Mouse (Mus musculus): ENCODE data around the gene Dpp6.

The Dpp6 gene

DNA sequence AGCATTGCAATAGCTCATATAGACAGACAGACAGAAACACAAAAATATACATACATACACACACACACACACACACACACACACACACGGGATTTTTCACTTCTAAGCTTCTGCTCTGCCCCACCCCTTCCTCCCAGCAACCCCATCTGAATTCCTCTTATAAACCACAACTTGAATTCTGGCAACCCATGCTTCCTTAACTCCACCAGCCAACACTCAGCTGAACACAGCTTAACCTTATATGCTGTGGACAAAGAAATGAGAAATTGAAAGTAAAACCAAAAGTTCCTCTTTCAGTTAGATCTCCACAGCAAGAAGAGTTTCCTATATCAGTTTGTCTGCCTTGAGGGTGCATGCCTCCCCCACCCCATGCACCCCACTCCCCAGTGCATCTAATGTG lies 378.0 kb downstream of the Dpp6 start:
- no peak for DNase-seq (ENCODE audit: low read depth, low spot score)

DNA sequence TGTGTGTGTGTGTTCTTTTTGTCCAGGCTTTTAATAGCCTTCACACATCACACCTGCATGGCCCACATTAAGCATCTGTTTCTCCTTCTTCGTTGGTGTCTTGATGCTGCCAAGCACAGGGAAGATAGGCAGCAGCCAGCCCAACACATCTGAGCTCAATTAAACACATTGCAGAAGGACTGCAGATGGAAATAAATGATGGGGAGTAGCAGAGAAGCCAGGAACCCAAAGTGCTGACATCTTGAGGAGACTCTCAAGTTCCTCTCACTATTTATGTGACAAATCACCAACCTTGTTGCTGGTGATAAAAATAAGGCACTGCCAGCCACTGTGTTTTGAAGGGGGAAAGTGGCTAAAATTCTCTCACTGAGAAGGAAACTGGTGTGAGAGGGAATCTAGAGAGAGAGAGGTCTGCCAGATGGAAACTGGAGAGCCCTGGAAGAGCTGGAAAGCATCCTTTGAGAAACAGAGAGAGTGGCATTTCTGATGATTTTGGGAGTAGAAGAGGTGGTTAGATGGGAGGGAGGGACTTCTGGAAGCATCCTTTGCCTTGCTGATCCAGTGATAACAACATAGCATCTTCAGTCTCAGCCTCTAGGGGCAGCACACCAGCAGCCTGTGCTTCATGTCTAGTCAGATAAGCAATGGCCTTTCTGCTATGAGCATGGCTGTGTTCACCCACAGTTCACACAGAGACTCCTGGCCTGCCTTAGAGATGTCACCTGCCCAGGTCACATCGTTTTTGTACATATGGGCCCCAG lies 383.8 kb downstream of the Dpp6 start:
- DNase-seq (ENCODE audit: low read depth, low spot score) = no peak

DNA sequence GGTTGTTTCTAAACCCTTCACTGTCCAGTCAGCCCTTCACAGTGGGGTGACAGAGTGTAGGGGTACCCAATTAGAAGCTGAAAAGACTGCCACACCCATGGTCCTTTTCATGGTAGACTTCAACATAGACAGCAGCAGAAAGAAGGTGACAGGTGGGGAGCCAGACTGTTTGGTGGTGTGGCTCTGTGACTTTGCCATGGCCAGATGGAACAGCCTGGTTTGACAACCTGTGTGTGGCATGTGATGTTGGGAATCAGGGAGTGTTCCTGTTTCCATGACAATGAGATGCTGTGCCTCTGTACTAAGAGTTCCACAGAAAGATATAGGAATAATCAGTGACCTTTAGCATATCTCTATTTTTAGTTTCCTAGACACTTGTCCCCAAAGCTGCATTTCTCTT lies 386.1 kb downstream of the Dpp6 start:
- no peak for DNase-seq (ENCODE audit: low read depth, low spot score)

GRCm38 (mm10) chr5:27204721-27205120 lies 387.7 kb downstream of the Dpp6 start:
- no peak for DNase-seq (ENCODE audit: low read depth, low spot score)

- no peak for DNase-seq (ENCODE audit: low read depth, low spot score)
Measured at GRCm38 (mm10) chr5:27205754-27206153, 388.8 kb downstream of the Dpp6 start.

- DNase-seq (ENCODE audit: low read depth, low spot score) = no peak
Measured at GRCm38 (mm10) chr5:27206213-27206612, 389.2 kb downstream of the Dpp6 start.

- no peak for DNase-seq (ENCODE audit: low read depth, low spot score)
Measured at GRCm38 (mm10) chr5:27220116-27220515, 403.1 kb downstream of the Dpp6 start.

GRCm38 (mm10) chr5:27242078-27242477 lies 425.1 kb downstream of the Dpp6 start:
- no peak for DNase-seq (ENCODE audit: low read depth, low spot score)

DNA sequence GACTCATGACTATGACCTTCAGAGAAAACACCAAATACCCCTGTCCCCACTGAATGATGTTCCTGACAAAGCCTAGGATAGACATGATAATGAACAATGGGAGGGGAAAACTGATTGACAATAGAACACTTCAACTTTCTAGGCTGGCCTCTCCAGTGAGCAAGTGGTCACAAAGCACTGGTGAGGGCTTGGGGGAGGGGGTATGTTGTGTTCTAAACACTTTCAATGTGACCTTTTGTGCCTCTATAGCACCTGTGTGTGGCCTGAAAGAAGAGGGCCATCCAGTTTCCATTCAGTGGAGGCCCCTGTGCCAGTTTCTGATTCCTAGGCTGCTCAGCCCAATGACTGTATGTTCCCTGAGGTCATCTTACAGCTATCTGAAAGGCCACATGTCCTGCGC lies 426.2 kb downstream of the Dpp6 start:
- DNase-seq (ENCODE audit: low read depth, low spot score) = no peak

DNA sequence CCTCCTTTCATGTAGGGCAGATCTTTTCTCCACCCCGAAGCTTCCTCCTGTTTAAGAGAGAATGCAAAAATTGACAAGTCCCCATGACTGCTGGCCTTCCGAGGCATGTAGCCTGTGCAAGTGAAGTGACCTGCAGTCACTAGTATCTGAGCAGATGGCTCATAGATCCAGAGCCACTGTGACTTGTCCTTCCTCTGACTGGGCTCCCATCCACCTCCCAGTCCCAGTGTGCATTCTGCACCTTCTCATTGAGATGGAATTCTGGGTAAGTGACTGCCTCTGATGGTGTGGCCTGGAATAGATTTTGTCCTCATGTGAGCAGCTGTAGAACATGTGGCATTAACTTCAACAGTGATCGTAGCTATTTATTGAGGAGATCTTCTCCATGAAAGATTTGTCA lies 430.8 kb downstream of the Dpp6 start:
- DNase-seq (ENCODE audit: low read depth, low spot score) = no peak

- no peak for DNase-seq (ENCODE audit: low read depth, low spot score)
Measured at GRCm38 (mm10) chr5:27248685-27249084, 431.7 kb downstream of the Dpp6 start.

DNA sequence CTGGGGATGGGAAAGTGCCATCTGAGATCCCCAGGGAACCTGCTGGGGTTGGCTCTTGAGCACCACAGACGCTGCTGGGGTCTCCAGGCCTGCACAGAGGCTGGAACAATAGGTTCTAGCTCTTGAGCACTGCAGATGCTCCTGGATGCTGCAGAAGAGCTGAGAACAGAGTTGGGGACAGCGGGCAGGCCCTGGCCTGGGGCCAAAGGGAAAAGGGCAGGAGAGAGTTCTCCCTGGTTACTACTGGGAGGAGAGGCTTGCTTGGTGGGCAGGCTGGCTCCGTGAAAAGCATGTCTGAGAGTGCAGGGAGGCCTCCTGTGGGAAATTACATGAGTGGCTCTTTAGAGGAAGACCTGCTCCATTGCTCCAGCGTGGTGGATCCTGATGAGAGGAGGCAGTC lies 432.9 kb downstream of the Dpp6 start:
- DNase-seq (ENCODE audit: low read depth, low spot score) = no peak

GRCm38 (mm10) chr5:27250906-27251305 lies 433.9 kb downstream of the Dpp6 start:
- no peak for DNase-seq (ENCODE audit: low read depth, low spot score)

DNA sequence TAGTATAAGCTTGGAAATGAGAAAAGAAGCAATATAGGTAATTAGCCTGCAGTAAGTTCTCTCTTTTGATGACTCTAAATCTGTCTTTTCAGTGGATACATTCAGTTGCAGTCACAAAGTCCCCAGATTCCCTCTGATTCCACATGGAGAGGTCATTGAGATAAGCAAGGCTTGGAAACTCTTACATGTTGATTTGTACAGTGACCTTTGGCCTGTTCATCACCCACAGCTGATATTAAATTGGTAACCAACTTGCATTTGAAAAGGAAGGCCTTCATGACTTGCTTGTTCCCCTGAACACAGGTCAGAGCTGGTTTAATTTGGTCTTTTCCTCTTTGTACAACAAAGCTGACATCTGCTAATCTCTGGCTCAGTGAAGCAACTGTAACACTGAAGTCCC lies 434.4 kb downstream of the Dpp6 start:
- no peak for DNase-seq (ENCODE audit: low read depth, low spot score)

DNA sequence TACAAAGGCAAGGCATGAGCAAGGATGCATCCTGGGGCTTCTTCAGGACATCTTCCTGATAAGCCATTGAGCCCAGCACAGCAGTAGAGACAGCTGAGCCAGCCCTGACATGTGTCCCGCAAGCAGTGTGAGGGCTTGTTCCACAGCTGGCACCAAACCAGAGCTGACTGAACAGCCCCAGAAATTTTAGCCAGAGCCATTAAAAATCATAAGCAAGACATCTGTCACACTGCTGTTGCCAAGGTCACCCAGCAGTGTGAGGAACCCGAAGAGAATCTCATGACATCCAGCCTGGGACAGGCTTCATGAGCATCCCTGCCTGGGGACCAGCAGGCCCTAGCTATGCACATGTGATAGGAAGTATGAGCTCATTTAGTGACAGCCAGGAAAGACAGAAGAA lies 438.2 kb downstream of the Dpp6 start:
- no peak for DNase-seq (ENCODE audit: low read depth, low spot score)

DNA sequence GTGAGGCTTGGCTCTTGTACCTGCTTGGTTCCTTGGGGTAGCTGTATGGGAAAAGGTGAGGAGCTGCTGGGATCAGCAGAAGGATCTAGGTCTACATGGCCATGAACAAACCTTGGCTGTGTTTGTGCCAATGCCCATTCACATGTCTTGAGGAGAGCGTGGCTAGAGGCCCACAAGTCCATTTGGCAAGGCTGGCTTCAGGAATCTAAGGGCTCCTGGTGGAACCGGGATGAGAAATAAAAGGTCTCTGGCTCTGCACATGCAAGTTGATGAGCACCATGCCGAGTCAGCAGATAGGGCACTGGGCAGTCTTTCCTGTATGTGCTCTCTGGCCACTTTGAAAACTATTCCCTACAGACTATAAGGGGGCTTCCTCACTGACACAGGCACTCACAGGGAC lies 441.6 kb downstream of the Dpp6 start:
- DNase-seq (ENCODE audit: low read depth, low spot score) = no peak

- DNase-seq (ENCODE audit: low read depth, low spot score) = peak; percentile 23
Measured at GRCm38 (mm10) chr5:27261746-27262727, 445.0 kb downstream of the Dpp6 start.

GRCm38 (mm10) chr5:27262751-27263150 lies 445.7 kb downstream of the Dpp6 start:
- no peak for DNase-seq (ENCODE audit: low read depth, low spot score)

GRCm38 (mm10) chr5:27265281-27265680 lies 448.3 kb downstream of the Dpp6 start:
- DNase-seq (ENCODE audit: low read depth, low spot score) = no peak

DNA sequence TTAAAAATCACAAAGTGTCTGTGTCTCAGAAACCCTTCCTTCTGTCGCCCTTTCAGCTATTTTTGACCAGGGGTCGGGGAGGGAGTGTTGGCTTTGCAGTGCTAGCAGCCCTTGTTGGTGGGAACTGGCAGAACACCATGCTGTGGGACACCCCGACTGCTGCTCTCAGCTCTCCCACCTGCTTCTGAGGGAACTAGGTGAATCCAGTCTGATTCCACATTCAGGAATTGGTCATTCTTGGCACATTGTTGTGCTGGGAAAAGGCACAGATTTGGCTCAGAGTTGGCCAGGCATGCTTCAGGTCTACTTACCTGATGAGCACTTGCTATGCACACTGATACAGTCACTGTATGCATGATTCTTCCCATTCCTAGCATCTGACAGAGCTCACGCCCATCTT lies 454.3 kb downstream of the Dpp6 start:
- no peak for DNase-seq (ENCODE audit: low read depth, low spot score)

DNA sequence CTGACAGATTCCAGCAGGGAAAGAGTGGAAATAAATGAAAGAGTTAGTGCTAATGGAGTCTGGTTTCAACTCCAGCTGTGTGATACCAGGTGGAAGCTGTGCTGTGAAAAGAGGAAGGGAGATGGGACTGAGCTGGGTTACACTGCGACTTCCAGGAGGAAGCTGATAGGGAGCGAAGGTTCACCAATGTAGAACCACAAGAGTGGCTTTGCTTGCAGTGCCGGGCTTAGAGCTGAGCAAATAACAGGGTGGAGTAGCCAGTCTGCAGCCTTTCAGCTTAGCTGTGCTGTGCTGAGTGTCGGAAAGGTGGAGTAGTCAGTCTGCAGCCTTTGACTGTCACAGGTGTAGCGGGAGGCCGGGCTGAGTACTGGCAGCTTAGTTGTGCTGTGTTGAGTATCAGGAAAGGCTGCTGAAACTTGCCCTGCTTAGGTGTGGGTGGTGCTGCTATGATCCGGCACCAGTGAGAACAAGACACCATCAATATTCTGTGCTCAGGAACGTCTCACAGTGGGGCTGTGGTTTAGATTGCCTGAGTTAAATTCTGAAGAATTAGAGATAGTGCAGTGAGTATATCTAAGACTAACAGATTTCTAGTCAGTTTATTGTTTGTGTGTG lies 457.9 kb downstream of the Dpp6 start:
- DNase-seq (ENCODE audit: low read depth, low spot score) = no peak

DNA sequence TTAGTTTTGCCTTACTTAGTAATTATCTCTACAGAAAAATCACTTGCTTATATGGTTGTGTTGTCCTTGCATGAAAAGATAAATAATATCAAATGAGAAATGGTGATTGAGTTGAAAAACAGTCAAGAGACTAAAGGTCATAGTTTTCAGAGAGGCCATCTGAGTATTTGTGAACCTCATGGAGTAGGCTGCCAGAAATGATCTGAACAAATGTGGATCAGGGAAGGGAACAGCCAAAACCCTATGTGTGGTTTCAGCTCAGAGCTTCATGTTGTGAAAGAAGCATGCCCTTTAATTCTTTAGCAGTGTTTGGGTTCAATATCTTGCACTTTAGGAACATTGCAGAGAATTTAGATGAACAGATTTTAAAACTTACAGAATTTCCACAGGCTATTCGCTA lies 458.9 kb downstream of the Dpp6 start:
- no peak for DNase-seq (ENCODE audit: low read depth, low spot score)
